Mouse (Mus musculus): ENCODE results near the gene Hoxd12.

GRCm38 (mm10) chr2:74635412-74635811 lies 39.4 kb upstream of the Hoxd12 start:
- TF ChIP-seq CTCF (IDR thresholded peaks at IDR 0.05; ENCODE audit: low read depth) (no peak), EP300 (IDR thresholded peaks at IDR 0.05; ENCODE audit: low read depth) (no peak)

Measured in heart, postnatal 0 days (tissue).